ENCODE assay signal across 27 mouse cellular contexts in genomic region chr6:18177509-18177908, GRCm38 (mm10). TPM values are rescaled to one million over a fixed set of nuclear protein-coding genes. Genes with fewer than 3 reads are reported as not detected.
"Had no signal": no experiment of that assay in that cellular context is flagged by ENCODE, and none has a peak within 500 bp of the region (broad histone marks: within the 10 kb centered on the region; RNA-seq: fewer than 3 reads in every experiment).

No protein-coding gene starts in this region.

- H3K4me3 ChIP-seq: gastrocnemius, adult 2 months; heart, embryonic 10.5 days; heart, embryonic 12.5 days; hindbrain, embryonic 10.5 days; hindbrain, embryonic 12.5 days; intestine, embryonic 15.5 days; layer of hippocampus, adult 2 months; left cerebral cortex, adult 2 months; limb, embryonic 10.5 days; limb, embryonic 12.5 days; liver, embryonic 13.5 days; liver, embryonic 15.5 days had no signal

- ATAC-seq: hindbrain, embryonic 16.5 days; inflammation-experienced regulatory T-cells, adult 6 months; intestine, embryonic 15.5 days; intestine, postnatal 0 days had no signal

- H3K36me3 ChIP-seq: heart, embryonic 10.5 days; heart, embryonic 12.5 days; hindbrain, embryonic 10.5 days; hindbrain, embryonic 12.5 days; intestine, embryonic 15.5 days; limb, embryonic 10.5 days; limb, embryonic 12.5 days; liver, embryonic 13.5 days; liver, embryonic 15.5 days had no signal

- H3K4me2 ChIP-seq: heart, embryonic 12.5 days; hindbrain, embryonic 12.5 days; hindbrain, embryonic 14.5 days; intestine, embryonic 15.5 days; limb, embryonic 12.5 days; liver, embryonic 11.5 days; liver, embryonic 13.5 days; liver, embryonic 15.5 days had no signal

- DNase-seq: gastrocnemius, adult 2 months; gastrocnemius, postnatal 10 days; gastrocnemius, postnatal 25 days; heart, adult 18-20 months; heart, postnatal 10 days; heart, postnatal 4 days; kidney, adult 2 months; kidney, postnatal 14 days; kidney, postnatal 4 days; liver; liver, embryonic 13.5 days had no signal

- H3K9ac ChIP-seq: heart, embryonic 12.5 days; hindbrain, embryonic 12.5 days; hindbrain, embryonic 14.5 days; intestine, embryonic 15.5 days; limb, embryonic 12.5 days; liver, embryonic 13.5 days; liver, embryonic 15.5 days had no signal

- H3K9me3 ChIP-seq: heart, embryonic 10.5 days; heart, embryonic 12.5 days; hindbrain, embryonic 10.5 days; hindbrain, embryonic 12.5 days; intestine, embryonic 15.5 days; limb, embryonic 10.5 days; limb, embryonic 12.5 days; liver, embryonic 13.5 days; liver, embryonic 15.5 days had no signal

- H3K27me3 ChIP-seq: heart, embryonic 12.5 days; hindbrain, embryonic 12.5 days; intestine, embryonic 15.5 days; limb, embryonic 12.5 days; liver, embryonic 13.5 days; liver, embryonic 15.5 days had no signal

- H3K27ac ChIP-seq: gastrocnemius, adult 2 months; heart, embryonic 10.5 days; hindbrain, embryonic 10.5 days; hindbrain, embryonic 12.5 days; hindbrain, embryonic 14.5 days; intestine, embryonic 15.5 days; kidney, postnatal 0 days; layer of hippocampus, adult 2 months; left cerebral cortex, adult 2 months; limb, embryonic 10.5 days; limb, embryonic 12.5 days; liver, embryonic 13.5 days; liver, embryonic 15.5 days had no signal

- H3K4me1 ChIP-seq: heart, embryonic 10.5 days; heart, embryonic 12.5 days; hindbrain, embryonic 10.5 days; hindbrain, embryonic 12.5 days; intestine, embryonic 15.5 days; limb, embryonic 10.5 days; limb, embryonic 12.5 days; liver, embryonic 13.5 days; liver, embryonic 15.5 days had no signal

RNA-seq across cellular contexts. Expression of gene Cftr, which starts 7.0 kb away (rescaled TPM):
- polyA plus RNA-seq: inflammation-experienced regulatory T-cells, adult 6 months had no signal
